Mouse (Mus musculus) layer of hippocampus, adult 9-11 months (tissue): ENCODE data around the gene Zfp616.

ENCODE experiments used
- DNase-seq: peaks from one replicate; pipeline ENCODE4 v3.0.0; 2022

The Zfp616 gene

DNA sequence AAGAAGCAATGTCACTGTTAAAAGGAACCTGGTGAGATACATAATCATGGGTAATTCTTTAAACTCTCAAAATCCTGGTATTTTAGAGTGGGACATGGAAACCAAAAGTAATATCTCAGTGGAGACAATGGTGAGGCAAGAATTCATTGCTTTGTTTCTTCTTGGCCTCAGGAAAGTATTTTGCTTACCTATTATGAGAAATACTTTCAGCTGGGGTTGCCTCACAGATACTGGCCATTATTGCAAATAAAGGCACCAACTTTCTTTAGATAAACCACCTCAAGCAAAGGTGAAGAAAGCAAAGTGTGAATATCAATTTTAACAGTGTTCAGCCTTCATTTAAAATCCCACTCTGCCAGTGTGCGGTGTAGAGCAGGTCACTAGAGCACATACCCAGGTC is at the start of gene Zfp616:
TSS of gene Zfp616 (plus strand) at position 301 of the 400 bp plus-strand sequence.
- DNase-seq, result no peak

DNA sequence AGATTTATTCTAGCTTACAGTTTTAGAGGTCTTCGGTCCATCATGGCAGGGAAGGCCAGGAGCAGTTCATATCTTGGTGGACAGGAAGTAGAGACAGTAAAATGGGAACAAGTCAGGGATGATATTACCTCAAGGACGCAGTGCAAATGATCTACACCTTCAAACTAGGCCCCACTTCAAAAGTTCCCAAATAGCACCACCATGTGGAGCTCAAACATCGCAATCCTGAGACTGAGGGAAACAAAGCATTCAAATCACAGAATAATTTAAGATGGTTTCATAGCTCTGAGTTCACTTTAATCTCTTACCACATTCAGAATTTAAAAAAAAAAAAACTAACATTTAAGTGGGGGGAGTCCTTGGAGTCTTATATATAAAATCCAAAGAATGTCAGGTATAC is 18.4 kb upstream of the Zfp616 start:
- DNase-seq, result no peak

DNA sequence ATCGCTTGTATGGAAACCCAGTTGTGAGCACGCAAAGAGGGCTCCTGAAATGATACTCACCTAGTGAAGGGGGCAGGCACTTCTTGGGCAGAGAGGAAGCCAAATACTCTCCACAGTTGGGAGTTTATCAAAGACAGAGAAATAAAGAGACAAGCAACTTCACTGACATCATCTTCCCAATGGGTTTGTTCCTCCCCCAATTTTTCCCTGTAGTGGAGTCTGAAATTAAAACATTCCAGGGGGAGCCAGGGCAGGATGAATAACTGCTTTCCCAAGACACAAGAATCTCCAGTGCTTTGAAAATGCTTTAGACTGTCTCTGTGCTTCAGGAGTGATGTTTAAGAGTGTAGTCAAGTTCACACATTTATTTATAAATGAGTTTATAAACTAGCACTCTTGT is 13.3 kb upstream of the Zfp616 start, which contains the start of the genes Olfr139 and Olfr399:
TSS of gene Olfr139 (minus strand) at position 101 of the 400 bp plus-strand sequence.
TSS of gene Olfr399 (minus strand) at position 165 of the 400 bp plus-strand sequence.
- no peak for DNase-seq

DNA sequence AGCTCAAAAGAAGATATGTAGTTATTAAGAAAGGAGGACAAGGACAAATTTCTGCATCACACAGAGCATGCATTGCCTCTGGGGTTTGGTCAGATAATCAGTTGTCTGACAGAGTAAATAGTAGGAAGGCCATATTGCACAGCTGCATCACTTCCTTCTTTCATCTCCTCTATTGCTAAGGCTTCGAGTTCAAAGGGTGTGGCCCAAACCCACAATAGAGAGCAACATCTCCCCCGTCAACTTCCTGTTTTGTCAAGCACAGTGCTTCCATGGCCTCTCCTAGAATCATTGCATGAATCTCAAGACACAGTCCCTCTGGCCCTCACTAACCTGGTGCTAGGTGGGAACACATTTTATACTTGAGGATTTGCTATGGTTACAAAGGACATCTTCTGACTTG is 31.0 kb downstream of the Zfp616 start:
- DNase-seq, result no peak

DNA sequence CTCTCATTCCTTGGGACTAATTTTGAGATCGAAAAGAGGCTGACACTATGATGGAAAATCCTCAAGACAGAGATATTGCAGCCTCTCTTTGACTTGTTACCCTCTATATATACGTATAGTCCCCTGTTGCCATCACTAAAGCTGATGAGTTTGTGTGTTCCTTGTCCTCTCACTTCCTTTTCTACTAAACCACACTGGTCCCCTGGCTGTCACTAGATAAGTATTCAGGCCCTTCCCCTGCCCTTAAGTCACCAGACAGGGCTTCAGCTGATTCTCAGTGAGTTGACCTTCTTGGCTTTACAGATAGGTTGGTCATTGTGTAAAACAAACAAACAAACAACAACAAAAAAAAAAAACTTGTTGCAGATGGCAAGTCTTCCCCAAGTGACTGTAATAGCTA is 31.8 kb downstream of the Zfp616 start:
- no peak for DNase-seq

DNA sequence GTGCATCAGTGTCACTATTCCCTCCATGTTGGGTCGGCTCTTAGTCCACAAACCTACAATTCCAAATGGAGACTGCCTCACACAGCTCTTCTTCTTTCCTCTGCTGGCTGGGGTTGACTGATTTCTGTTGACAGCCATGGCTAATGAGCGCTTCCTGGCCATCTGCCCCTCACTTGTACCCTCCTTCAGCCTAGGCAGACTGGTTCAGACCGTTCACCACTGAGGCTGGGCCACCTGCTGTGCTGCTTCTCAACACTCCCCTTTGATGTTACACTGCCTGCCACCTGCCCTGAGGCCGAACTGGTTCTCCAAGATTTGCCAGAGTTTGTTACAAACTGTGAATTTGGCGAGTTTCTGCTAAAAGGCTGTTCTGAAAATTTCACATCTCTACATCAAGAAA is 35.3 kb downstream of the Zfp616 start:
- no peak for DNase-seq

DNA sequence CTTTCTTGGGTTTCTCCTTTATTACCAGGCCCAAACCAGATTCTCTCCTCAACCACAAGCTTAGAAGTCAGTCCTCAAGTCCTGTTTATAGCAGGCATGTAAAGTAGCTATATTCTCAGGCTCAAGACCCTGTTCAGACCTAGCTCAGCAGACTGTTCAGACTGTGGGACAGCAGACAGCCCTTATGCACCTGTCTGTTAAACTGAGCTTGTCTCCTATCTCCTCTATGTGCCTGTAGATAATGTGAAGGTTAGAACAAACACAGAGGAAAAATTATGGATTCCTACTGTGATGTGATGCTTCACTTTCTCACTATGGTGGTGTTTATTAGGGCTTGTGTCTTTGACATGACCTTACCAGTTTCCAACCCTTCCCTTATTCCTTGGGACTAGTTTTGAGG is 43.7 kb downstream of the Zfp616 start, which contains the start of gene Olfr401:
TSS of gene Olfr401 (plus strand) at position 301 of the 400 bp plus-strand sequence.
- no peak for DNase-seq
